Mouse (Mus musculus) megakaryocyte, embryonic 14.5 days (primary cell): ENCODE data around the gene Odam.

ENCODE experiments used
- FLI1 ChIP-seq: IDR thresholded peaks from 2 replicates; pipeline ENCODE4 v1.6.1; 2012; ENCODE audit warnings: low read length, inconsistent platforms, mixed read lengths
- GATA1 ChIP-seq: IDR thresholded peaks from 3 replicates; pipeline ENCODE4 v1.6.1; 2012; ENCODE audit warnings: mixed read lengths, low read length, inconsistent platforms, borderline replicate concordance

GRCm38 (mm10) chr5:87931603-87932002 lies 46.8 kb downstream of the Odam start:
- TF ChIP-seq GATA1 (no peak), FLI1 (no peak)
